Mouse (Mus musculus) heart, postnatal 25 days (tissue): Measurements from ENCODE around the gene Rfx5. TPM values are rescaled to one million over a fixed set of nuclear protein-coding genes. Genes with fewer than 3 reads are reported as not detected.

Experiments used
- DNase-seq: peaks from one replicate; pipeline ENCODE4 v3.0.0; 2022; ENCODE audit warnings: low spot score
- intact Hi-C: fragments of 180-260 bp; cut with DNase I; formaldehyde crosslinking; loops from one replicate; pipeline ENCODE4 v1.15.1; 2025
- microRNA-seq: library from miRNA; unstranded; fragments of <30 nt; microRNA quantifications from one replicate; pipeline ENCODE4 v1.2.0, GENCODE M21; 2022
- total RNA-seq, 2 experiments: library from RNA; stranded (reverse); gene quantifications; 2 replicates each; pipeline ENCODE4 v1.2.3; 2021

The Rfx5 gene
- total RNA-seq, 2 experiments from 2014 or later, result 6.2 to 6.9 TPM

GRCm38 (mm10) chr3:94984312-94984711 is 30.4 kb downstream of the Rfx5 start:
- DNase-seq, result no peak
- intact Hi-C loops, result no loop called here

- intact Hi-C loops, result no loop called here
- no peak for DNase-seq
Observed at GRCm38 (mm10) chr3:94985513-94985912, 31.6 kb downstream of the Rfx5 start.

- intact Hi-C loops, result no loop called here
- DNase-seq, result peak; percentile 74
Observed at GRCm38 (mm10) chr3:94987578-94987977, 33.7 kb downstream of the Rfx5 start.

DNA sequence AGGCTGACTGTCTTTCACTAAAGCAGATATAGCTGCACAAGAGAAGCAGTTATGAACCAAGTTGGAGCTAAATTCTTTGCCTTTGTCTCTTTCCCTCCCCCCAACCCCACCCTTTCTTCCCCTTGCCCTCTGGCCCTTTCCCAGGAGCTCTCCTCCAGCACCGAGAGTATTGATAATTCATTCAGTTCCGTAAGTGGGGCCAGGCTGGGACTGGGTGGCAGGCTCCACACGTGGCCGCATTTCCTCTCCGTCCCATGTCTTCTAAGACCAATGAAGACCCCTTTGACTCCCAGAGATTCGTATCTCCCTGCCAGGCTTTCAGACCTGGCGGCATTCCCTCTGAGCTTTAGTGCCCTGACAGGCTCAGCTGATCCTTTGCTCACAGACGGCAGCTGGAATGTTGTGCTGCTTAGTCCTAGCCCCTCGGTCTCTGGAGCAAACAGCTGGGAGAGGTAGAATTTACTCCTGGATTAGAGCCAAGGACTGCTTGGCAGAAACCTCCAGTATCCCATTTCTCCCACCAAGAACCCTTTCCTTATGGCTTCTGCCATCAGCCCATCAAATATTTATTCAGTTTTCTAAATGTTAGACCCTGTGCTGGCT is 35.4 kb downstream of the Rfx5 start:
- DNase-seq, result no peak
- intact Hi-C loops, result no loop called here

DNA sequence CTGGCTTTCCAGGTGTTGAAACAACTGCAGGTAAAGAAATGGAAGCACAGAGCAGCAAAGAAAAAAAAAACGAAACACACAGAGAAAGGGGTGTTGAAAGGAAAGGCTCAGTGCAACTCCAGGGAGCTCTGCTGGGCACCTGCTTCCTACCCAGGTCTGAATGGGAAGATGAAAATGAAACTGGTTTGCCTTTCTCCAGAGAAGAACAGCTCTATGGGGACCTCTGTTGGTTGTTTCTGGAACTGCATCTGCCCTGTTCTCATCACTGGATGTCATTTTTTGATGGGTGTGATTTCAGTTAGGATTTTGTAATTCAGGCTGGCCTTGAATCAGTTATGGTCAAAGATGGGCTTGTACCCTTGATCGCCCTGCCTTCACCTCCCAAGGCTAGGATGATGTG is 43.1 kb downstream of the Rfx5 start:
- intact Hi-C loops, result loop anchor here (1.0 to 5.0 kb wide), 2 partner anchors 49 to 110 kb away; partner anchors contain the start of gene Psmb4
- peak; percentile 21 for DNase-seq

DNA sequence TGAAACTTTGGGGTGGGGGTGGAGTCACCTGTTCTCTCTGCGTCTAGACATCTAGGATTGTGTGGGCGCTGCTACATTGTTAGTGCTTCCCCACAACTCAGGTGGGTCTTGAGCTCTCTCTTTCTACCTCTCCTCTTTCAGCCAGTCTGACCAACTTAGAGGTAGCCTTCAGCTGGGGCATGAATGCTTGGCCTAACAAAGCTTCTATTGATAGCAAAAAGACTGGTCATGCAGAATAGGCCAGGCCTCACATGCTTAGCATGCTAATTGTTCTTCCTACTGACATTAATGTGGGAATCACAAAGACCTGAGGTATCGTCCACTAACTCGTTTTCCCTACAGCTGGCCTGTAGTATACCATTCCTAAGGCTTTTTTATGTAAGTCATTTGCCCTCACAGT is 48.7 kb downstream of the Rfx5 start:
- intact Hi-C loops, result no loop called here

GRCm38 (mm10) chr3:95003273-95003672 is 49.4 kb downstream of the Rfx5 start:
- DNase-seq, result no peak
- intact Hi-C loops, result no loop called here

More for the DNA sequence above, 48.7 kb downstream of the Rfx5 start:
- no peak for DNase-seq

DNA sequence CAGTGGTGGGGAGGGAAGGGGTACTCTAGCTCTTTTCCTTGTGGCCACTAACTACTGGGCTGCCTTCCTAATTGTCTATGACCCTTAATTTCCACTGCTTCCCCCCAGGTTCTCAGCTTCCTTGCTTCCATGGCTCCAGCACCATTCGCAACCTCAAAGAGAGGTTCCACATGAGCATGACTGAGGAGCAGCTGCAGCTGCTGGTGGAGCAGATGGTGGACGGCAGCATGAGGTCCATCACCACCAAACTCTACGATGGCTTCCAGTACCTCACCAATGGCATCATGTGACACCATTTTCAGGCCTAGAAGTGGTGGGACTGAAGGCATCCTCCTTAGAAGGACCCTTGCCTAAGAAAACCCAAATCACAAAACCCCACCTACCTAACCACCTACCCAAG is 51.8 kb downstream of the Rfx5 start:
- no peak for DNase-seq
- intact Hi-C loops, result no loop called here

DNA sequence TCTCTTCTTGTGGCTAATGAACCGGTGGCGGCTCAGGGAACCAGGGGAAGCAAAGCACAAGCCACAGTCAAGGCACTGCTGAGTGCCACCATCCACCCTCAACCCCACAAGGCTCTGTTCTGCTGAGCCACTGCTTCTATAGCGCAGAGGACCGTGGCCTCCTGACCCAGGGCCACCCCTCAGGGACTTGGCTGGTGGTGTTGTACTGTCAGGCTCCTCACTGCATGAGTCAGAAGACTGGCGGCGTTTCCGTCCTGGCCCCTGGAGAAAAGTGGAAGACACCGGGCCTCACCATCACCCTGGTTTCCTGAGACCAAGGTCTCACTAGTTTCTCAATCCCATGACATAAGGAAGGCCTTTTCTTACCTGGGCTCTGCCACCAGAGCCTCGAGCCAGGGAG is 53.8 kb downstream of the Rfx5 start:
- DNase-seq, result no peak

GRCm38 (mm10) chr3:95010396-95010795 is 56.5 kb downstream of the Rfx5 start:
- intact Hi-C loops, result no loop called here
- DNase-seq, result no peak

More for the DNA sequence above, 53.8 kb downstream of the Rfx5 start:
- intact Hi-C loops, result no loop called here

Small RNA genes lying within 50 kb of the gene (microRNA-seq; reads per million reads assigned to microRNA genes)
- 2.2 reads per million for gene Mir7013

Other genes starting within 250 kb of the Rfx5 start
- gene Cgn, start 167.6 kb upstream of the Rfx5 start, total RNA-seq, result under 1 TPM; 0.60 to 0.92 TPM
- 10 to 100 TPM; 16.6 to 21.3 TPM for gene Pogz, start 116.5 kb upstream of the Rfx5 start, total RNA-seq
- gene Psmb4, start 67.1 kb upstream of the Rfx5 start, total RNA-seq, result 100 to 1,000 TPM; 217 to 228 TPM
- gene Selenbp1, start 21.0 kb upstream of the Rfx5 start, total RNA-seq, result 10 to 100 TPM; 93.9 to 98.3 TPM
- 10 to 100 TPM; 25.3 to 27.0 TPM for gene Pi4kb, start 20.7 kb downstream of the Rfx5 start, total RNA-seq
- gene Zfp687, start 61.4 kb downstream of the Rfx5 start, total RNA-seq, result 10 to 100 TPM; 10.8 to 11.1 TPM
- gene Psmd4, start 88.5 kb downstream of the Rfx5 start, total RNA-seq, result 100 to 1,000 TPM; 119 to 129 TPM
- gene Pip5k1a, start 152.9 kb downstream of the Rfx5 start, total RNA-seq, result 10 to 100 TPM; 14.2 to 15.2 TPM
- 10 to 100 TPM; 31.3 to 32.2 TPM for gene Vps72, start 156.9 kb downstream of the Rfx5 start, total RNA-seq
- 10 to 100 TPM; 17.3 to 24.5 TPM for gene Tmod4, start 170.4 kb downstream of the Rfx5 start, total RNA-seq
- 10 to 100 TPM; 28.3 to 31.4 TPM for gene Scnm1, start 179.9 kb downstream of the Rfx5 start, total RNA-seq
- 1 to 10 TPM; 6.7 to 7.9 TPM for gene Lysmd1, start 180.0 kb downstream of the Rfx5 start, total RNA-seq
- gene Tnfaip8l2, start 188.3 kb downstream of the Rfx5 start, total RNA-seq, result 1 to 10 TPM; 2.0 to 2.1 TPM
- 1 to 10 TPM; 7.3 to 9.4 TPM for gene Sema6c, start 206.4 kb downstream of the Rfx5 start, total RNA-seq